In genomic region chr6:51272136-51272736, GRCm38 (mm10) we compare ENCODE assay signal across 11 mouse cellular contexts.
DNase-seq lines count a peak whose midpoint lies in the region; ATAC-seq and TF ChIP-seq lines count a peak whose summit lies in the region.
"Had no signal": no experiment of that assay in that cellular context is flagged by ENCODE, and none has a peak within 500 bp of the region (broad histone marks: within the 10 kb centered on the region; RNA-seq: fewer than 3 reads in every experiment).

No protein-coding gene starts in this region.

- H3K36me3 ChIP-seq in hindbrain, embryonic 14.5 days (replicated peaks; ENCODE audit: control insufficient read depth, insufficient read depth): no peaks in the 10 kb centered on the region
- no peaks in the 10 kb centered on the region for H3K36me3 ChIP-seq in liver, embryonic 14.5 days (replicated peaks; ENCODE audit: control insufficient read depth, insufficient read depth, low read depth)
- H3K36me3 ChIP-seq in neural tube, embryonic 14.5 days (ENCODE audit: control insufficient read depth, insufficient read depth, low read length): no peaks in the 10 kb centered on the region
- no peaks in the 10 kb centered on the region for H3K36me3 ChIP-seq in kidney, embryonic 16.5 days (ENCODE audit: insufficient read depth, low read length)
- H3K36me3 ChIP-seq: forebrain, embryonic 12.5 days; limb, embryonic 13.5 days had no signal

- TF ChIP-seq EP300 in liver, embryonic 14.5 days (IDR thresholded peaks at IDR 0.05; ENCODE audit: low read depth): no peak

- TF ChIP-seq CTCF in liver, embryonic 14.5 days (IDR thresholded peaks at IDR 0.05; ENCODE audit: low read depth): no peak

- peaks cover 20% of the 10 kb centered on the region for H3K27me3 ChIP-seq in hindbrain, embryonic 14.5 days (ENCODE audit: control insufficient read depth, insufficient read depth, low read length)
- H3K27me3 ChIP-seq in liver, embryonic 14.5 days (ENCODE audit: control insufficient read depth, insufficient read depth, low read length): no peaks in the 10 kb centered on the region; the same call in 1 of the 2 replicates
- 0 out of 2 replicates have a peak, but pooled peaks cover 4% of the 10 kb centered on the region for H3K27me3 ChIP-seq in neural tube, embryonic 14.5 days (ENCODE audit: control insufficient read depth, insufficient read depth, low read length)
- H3K27me3 ChIP-seq in kidney, embryonic 16.5 days (ENCODE audit: insufficient read depth, low read length): no peaks in the 10 kb centered on the region

- WGBS in hindbrain, embryonic 14.5 days: 77% methylated on average over 19 of the region's 19 CpGs
- WGBS in liver, embryonic 14.5 days (ENCODE audit: insufficient replicate concordance): 77% methylated on average over 19 of the region's 19 CpGs
- 79% methylated on average over 19 of the region's 19 CpGs for WGBS in neural tube, embryonic 14.5 days
- WGBS in kidney, embryonic 16.5 days: 84% methylated on average over 19 of the region's 19 CpGs

- H3K4me1 ChIP-seq in hindbrain, embryonic 14.5 days (replicated peaks; ENCODE audit: control insufficient read depth, insufficient read depth, low read length): peaks cover 10% of the 10 kb centered on the region
- H3K4me1 ChIP-seq in liver, embryonic 14.5 days (replicated peaks; ENCODE audit: control insufficient read depth in 2 of 2, insufficient read depth in 2 of 2, low read length in 1 of 2): 0 out of 4 replicates have a peak, but pooled peaks cover 0 to 3% of the 10 kb centered on the region in 2 experiments
- H3K4me1 ChIP-seq in neural tube, embryonic 14.5 days (ENCODE audit: control insufficient read depth, insufficient read depth, low read length): peaks cover 5% of the 10 kb centered on the region; the same call in 1 of the 2 replicates
- H3K4me1 ChIP-seq in kidney, embryonic 16.5 days (ENCODE audit: insufficient read depth, low read length): peaks cover 13% of the 10 kb centered on the region

- no peak overlapping the region for H3K9ac ChIP-seq in hindbrain, embryonic 14.5 days
- no peak overlapping the region for H3K9ac ChIP-seq in liver, embryonic 14.5 days (replicated peaks)
- 0 out of 2 replicates have a peak overlapping the region, but pooled peaks have one; percentile 8 for H3K9ac ChIP-seq in neural tube, embryonic 14.5 days (replicated peaks; ENCODE audit: low read depth, low read length)
- no peak overlapping the region for H3K9ac ChIP-seq in kidney, embryonic 16.5 days (replicated peaks; ENCODE audit: low read length)
- H3K9ac ChIP-seq: forebrain, embryonic 12.5 days; limb, embryonic 13.5 days had no signal

- DNase-seq in embryo, embryonic 11 days: peak; percentile 17
- no peak for DNase-seq in embryo, embryonic 10 days (ENCODE audit: low spot score)
- no peak for DNase-seq in hindbrain, embryonic 14.5 days (ENCODE audit: low spot score)
- no peak for DNase-seq in liver, embryonic 14.5 days (ENCODE audit: low read depth in 3 of 3, low spot score in 3 of 3)
- DNase-seq in T-cell, adult 2 months (ENCODE audit: low spot score): no peak
- DNase-seq in urinary bladder, adult 18-20 months (ENCODE audit: low spot score in 2 of 2): no peak

- H3K4me2 ChIP-seq in hindbrain, embryonic 14.5 days (replicated peaks): no peak overlapping the region
- peak overlapping the region; percentile 24; the same call in 1 of the 2 replicates for H3K4me2 ChIP-seq in liver, embryonic 14.5 days (ENCODE audit: low read depth)
- H3K4me2 ChIP-seq in neural tube, embryonic 14.5 days (ENCODE audit: low read depth, low read length): no peak overlapping the region
- H3K4me2 ChIP-seq in kidney, embryonic 16.5 days (replicated peaks; ENCODE audit: low read depth, low read length): no peak overlapping the region

- peak overlapping the region; percentile 71; the same call in 1 of the 2 replicates for H3K27ac ChIP-seq in hindbrain, embryonic 14.5 days
- H3K27ac ChIP-seq in liver, embryonic 14.5 days: no peak overlapping the region
- no peak overlapping the region for H3K27ac ChIP-seq in neural tube, embryonic 14.5 days (ENCODE audit: low read depth, low read length)
- H3K27ac ChIP-seq in kidney, embryonic 16.5 days (ENCODE audit: low read length): no peak overlapping the region
- H3K27ac ChIP-seq: forebrain, embryonic 12.5 days had no signal

- H3K4me3 ChIP-seq in hindbrain, embryonic 14.5 days (replicated peaks; ENCODE audit: low read length): no peak overlapping the region
- no peak overlapping the region for H3K4me3 ChIP-seq in liver, embryonic 14.5 days (ENCODE audit: insufficient read depth in 1 of 2, low read depth in 2 of 2, low read length in 2 of 2)
- H3K4me3 ChIP-seq in neural tube, embryonic 14.5 days (ENCODE audit: low read depth, low read length): no peak overlapping the region
- no peak overlapping the region for H3K4me3 ChIP-seq in kidney, embryonic 16.5 days (ENCODE audit: low read length)
- H3K4me3 ChIP-seq: forebrain, embryonic 12.5 days had no signal

- H3K9me3 ChIP-seq in hindbrain, embryonic 14.5 days (ENCODE audit: control insufficient read depth, low read length): no peaks in the 10 kb centered on the region
- no peaks in the 10 kb centered on the region for H3K9me3 ChIP-seq in liver, embryonic 14.5 days (ENCODE audit: control insufficient read depth, low read length)
- no peaks in the 10 kb centered on the region for H3K9me3 ChIP-seq in neural tube, embryonic 14.5 days (ENCODE audit: control insufficient read depth, low read length)
- no peaks in the 10 kb centered on the region for H3K9me3 ChIP-seq in kidney, embryonic 16.5 days (ENCODE audit: low read length)
- H3K9me3 ChIP-seq: forebrain, embryonic 12.5 days; limb, embryonic 13.5 days had no signal

- ATAC-seq in hindbrain, embryonic 14.5 days (ENCODE audit: low FRiP score): 0 out of 2 replicates have a peak, but pooled peaks have one; percentile 24
- ATAC-seq in liver, embryonic 14.5 days (ENCODE audit: insufficient read depth): no peak
- no peak; the same call in 1 of the 2 replicates for ATAC-seq in neural tube, embryonic 14.5 days (ENCODE audit: low read depth)
- ATAC-seq in kidney, embryonic 16.5 days (ENCODE audit: low FRiP score, low TSS enrichment): no peak
- ATAC-seq: inflammation-experienced regulatory T-cells, adult 6 months had no signal
